In the genomic region with DNA sequence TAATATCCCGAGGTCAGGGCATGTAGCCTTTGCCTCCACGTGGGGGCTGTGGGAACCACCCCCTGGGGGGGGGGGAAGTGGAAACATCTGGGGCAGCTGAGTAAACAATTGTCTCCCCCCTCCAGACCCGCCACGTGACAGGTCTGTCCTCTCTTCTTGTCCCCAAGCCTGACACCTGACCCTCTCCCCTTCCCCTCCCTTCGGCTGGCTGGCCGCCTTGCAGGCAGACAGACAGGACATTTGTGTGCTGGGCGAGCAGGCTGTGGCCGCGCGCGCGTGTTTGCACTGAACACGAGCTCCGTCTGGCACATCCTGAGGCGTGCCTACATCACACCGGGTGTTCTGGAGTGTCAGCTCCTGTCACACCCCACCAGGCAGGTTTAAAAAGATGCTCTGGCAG, we compare ENCODE assay signal across 8 mouse cellular contexts. TPM values are rescaled to one million over a fixed set of nuclear protein-coding genes. Genes with fewer than 3 reads are reported as not detected.
DNase-seq lines count a peak whose midpoint lies in the region; ATAC-seq and TF ChIP-seq lines count a peak whose summit lies in the region.

No protein-coding gene starts in this region.

- H3K4me2 ChIP-seq in hindbrain, embryonic 14.5 days (replicated peaks) = peak overlapping the region; percentile 57
- H3K4me2 ChIP-seq in neural tube, embryonic 15.5 days = peak overlapping the region; percentile 93

- no peaks in the 10 kb centered on the region for H3K9me3 ChIP-seq in hindbrain, embryonic 14.5 days (ENCODE audit: control insufficient read depth, low read length)
- no peaks in the 10 kb centered on the region for H3K9me3 ChIP-seq in neural tube, embryonic 15.5 days (replicated peaks)

- no peak for TF ChIP-seq POLR2A in spleen, adult 2 months (IDR thresholded peaks at IDR 0.05; ENCODE audit: low read depth, low read length)

- peaks cover 50% of the 10 kb centered on the region for H3K4me1 ChIP-seq in spleen, adult 2 months (ENCODE audit: control insufficient read depth, insufficient read depth, insufficient read length)
- peaks cover 39% of the 10 kb centered on the region for H3K4me1 ChIP-seq in hindbrain, embryonic 14.5 days (replicated peaks; ENCODE audit: control insufficient read depth, insufficient read depth, low read length)
- peaks cover 70% of the 10 kb centered on the region for H3K4me1 ChIP-seq in neural tube, embryonic 15.5 days

- H3K27me3 ChIP-seq in spleen, adult 2 months (ENCODE audit: control insufficient read depth, insufficient read depth, low read length) = no peaks in the 10 kb centered on the region
- H3K27me3 ChIP-seq in hindbrain, embryonic 14.5 days (ENCODE audit: control insufficient read depth, insufficient read depth, low read length) = no peaks in the 10 kb centered on the region
- H3K27me3 ChIP-seq in neural tube, embryonic 15.5 days (replicated peaks) = no peaks in the 10 kb centered on the region

- TF ChIP-seq CTCF in spleen, adult 2 months (IDR thresholded peaks at IDR 0.05; ENCODE audit: extremely low read depth, insufficient read depth, insufficient read length, insufficient replicate concordance) = no peak

- WGBS in spleen, adult 2 months = 13% methylated on average over 16 of the region's 16 CpGs
- 1% methylated on average over 16 of the region's 16 CpGs for WGBS in hindbrain, embryonic 14.5 days
- WGBS in neural tube, embryonic 15.5 days = 3% methylated on average over 16 of the region's 16 CpGs

- peak overlapping the region; percentile 77 for H3K27ac ChIP-seq in spleen, adult 2 months (ENCODE audit: insufficient read depth, low read length)
- no peak overlapping the region for H3K27ac ChIP-seq in hindbrain, embryonic 14.5 days
- no peak overlapping the region for H3K27ac ChIP-seq in neural tube, embryonic 15.5 days (replicated peaks)

- H3K36me3 ChIP-seq in spleen, adult 2 months (ENCODE audit: control insufficient read depth, insufficient read depth, low read length) = peaks cover 3% of the 10 kb centered on the region; the same call in 1 of the 2 replicates
- H3K36me3 ChIP-seq in hindbrain, embryonic 14.5 days (replicated peaks; ENCODE audit: control insufficient read depth, insufficient read depth) = 0 out of 2 replicates have a peak, but pooled peaks cover 4% of the 10 kb centered on the region
- no peaks in the 10 kb centered on the region for H3K36me3 ChIP-seq in neural tube, embryonic 15.5 days

- peak; percentile 31 to 35 for DNase-seq in frontal cortex, postnatal 36 days (ENCODE audit: low spot score in 2 of 2)
- no peak for DNase-seq in spleen, adult 2 months (ENCODE audit: low read depth in 1 of 2, low spot score in 2 of 2)
- no peak for DNase-seq in spleen, adult 12 weeks (ENCODE audit: low spot score)
- DNase-seq in hindbrain, embryonic 14.5 days (ENCODE audit: low spot score) = no peak
- no peak for DNase-seq in adrenal gland, adult 8-10 months
- no peak for DNase-seq in lung, postnatal 25 days (ENCODE audit: low spot score)

- no peak for ATAC-seq in frontal cortex, adult (ENCODE audit: low TSS enrichment)
- no peak for ATAC-seq in hindbrain, embryonic 14.5 days (ENCODE audit: low FRiP score)
- no peak for ATAC-seq in neural tube, embryonic 15.5 days (ENCODE audit: low FRiP score)

- H3K4me3 ChIP-seq in spleen, adult 2 months (ENCODE audit: extremely low read depth, insufficient read depth, insufficient read length) = peak overlapping the region; percentile 33; the same call in 1 of the 2 replicates
- peak overlapping the region; percentile 9 for H3K4me3 ChIP-seq in hindbrain, embryonic 14.5 days (replicated peaks; ENCODE audit: low read length)
- H3K4me3 ChIP-seq in neural tube, embryonic 15.5 days (replicated peaks) = peak overlapping the region; percentile 12

- peak overlapping the region; percentile 44 for H3K9ac ChIP-seq in hindbrain, embryonic 14.5 days
- H3K9ac ChIP-seq in neural tube, embryonic 15.5 days (replicated peaks) = no peak overlapping the region

RNA-seq across cellular contexts. Expression of gene Dtx1, which starts 5.2 kb away (rescaled TPM):
- polyA plus RNA-seq in spleen, adult 2 months (2012; rRNA removed) = 264 and 351 TPM in 2 replicates
- 53.9 and 64.1 TPM in 2 replicates for polyA plus RNA-seq in hindbrain, embryonic 14.5 days (2014; fragmentation: Nextera tagmentation; extraction: Ambion mirVana)
- 59.9 and 61.1 TPM in 2 replicates for polyA plus RNA-seq in neural tube, embryonic 15.5 days (2015; fragmentation: Nextera tagmentation; extraction: Ambion mirVana)
- 10 to 100 TPM; 16.6 to 17.8 (median 17.3) TPM for total RNA-seq in adrenal gland, adult 8-10 months (2022)

RNA-seq across cellular contexts. Expression of gene Oas2, which starts 43.1 kb away (rescaled TPM):
- 7.2 and 9.0 TPM in 2 replicates for polyA plus RNA-seq in spleen, adult 2 months (2012; rRNA removed)
- polyA plus RNA-seq in hindbrain, embryonic 14.5 days (2014; fragmentation: Nextera tagmentation; extraction: Ambion mirVana) = 0.16 and 0.32 TPM in 2 replicates
- 0.20 and 0.46 TPM in 2 replicates for polyA plus RNA-seq in neural tube, embryonic 15.5 days (2015; fragmentation: Nextera tagmentation; extraction: Ambion mirVana)
- total RNA-seq in adrenal gland, adult 8-10 months (2022) = under 1 TPM; 0.63 to 0.89 (median 0.66) TPM

RNA-seq across cellular contexts. Expression of gene Rasal1, which starts 57.9 kb away (rescaled TPM):
- 14.9 and 18.9 TPM in 2 replicates for polyA plus RNA-seq in spleen, adult 2 months (2012; rRNA removed)
- polyA plus RNA-seq in hindbrain, embryonic 14.5 days (2014; fragmentation: Nextera tagmentation; extraction: Ambion mirVana) = 0.31 and 0.74 TPM in 2 replicates
- polyA plus RNA-seq in neural tube, embryonic 15.5 days (2015; fragmentation: Nextera tagmentation; extraction: Ambion mirVana) = 0.24 and 0.93 TPM in 2 replicates
- total RNA-seq in adrenal gland, adult 8-10 months (2022) = 10 to 100 TPM in 3 of 4 experiments, 1 to 10 TPM in 1; 7.0 to 15.2 (median 12.2) TPM

Comparison
In these comparisons a context has a peak if more than half of its experiments do, and no peak if none do; other contexts are left out.
1. DNase-seq: peak in frontal cortex, postnatal 36 days (2 of 2); none in spleen, adult 2 months (0 of 2), spleen, adult 12 weeks (single experiment), hindbrain, embryonic 14.5 days (single experiment), adrenal gland, adult 8-10 months (single experiment) and lung, postnatal 25 days (single experiment).
2. Peak in every context shown above with its lines, with median percentiles within 50 percentile points of each other: H3K4me3 ChIP-seq.